Mouse (Mus musculus) liver, embryonic 15.5 days (tissue): ENCODE measurements around the gene Tmem82. TPM values are rescaled to one million over a fixed set of nuclear protein-coding genes. Genes with fewer than 3 reads are reported as not detected.

ENCODE experiments used
- ATAC-seq: fragments of 200-750 bp; cut with Nextera tagmentation; 2 replicates; pipeline ENCODE4 v1.8.0; 2017; ENCODE audit warnings: moderate number of reproducible peaks, mild to moderate bottlenecking, moderate library complexity; ENCODE audit not compliant: insufficient read depth
- H3K27ac ChIP-seq: fragments of 300-500 bp; sonication (generic); replicated peaks from 2 replicates; pipeline ENCODE4 v1.5.1; 2015; ENCODE audit warnings: mild to moderate bottlenecking, inconsistent platforms
- H3K27me3 ChIP-seq: fragments of 300-500 bp; sonication (generic); 2 replicates; pipeline ENCODE4 v1.6.1; 2015; ENCODE audit warnings: mild to moderate bottlenecking, inconsistent platforms
- H3K36me3 ChIP-seq: fragments of 300-500 bp; sonication (generic); replicated peaks from 2 replicates; pipeline ENCODE4 v1.6.1; 2015; ENCODE audit warnings: moderate library complexity, mild to moderate bottlenecking, inconsistent platforms
- H3K4me1 ChIP-seq: fragments of 300-500 bp; sonication (generic); replicated peaks from 2 replicates; pipeline ENCODE4 v1.6.1; 2015; ENCODE audit warnings: inconsistent platforms
- H3K4me2 ChIP-seq: fragments of 300-500 bp; sonication (generic); 2 replicates; pipeline ENCODE4 v1.6.1; 2015; ENCODE audit warnings: moderate library complexity, mild to moderate bottlenecking, inconsistent platforms
- H3K4me3 ChIP-seq: fragments of 300-500 bp; sonication (generic); replicated peaks from 2 replicates; pipeline ENCODE4 v1.5.1; 2015; ENCODE audit warnings: mild to moderate bottlenecking, inconsistent platforms
- H3K9ac ChIP-seq: fragments of 300-500 bp; sonication (generic); 2 replicates; pipeline ENCODE4 v1.6.1; 2015; ENCODE audit warnings: moderate library complexity, mild to moderate bottlenecking, inconsistent platforms
- H3K9me3 ChIP-seq: fragments of 300-500 bp; sonication (generic); replicated peaks from 2 replicates; pipeline ENCODE4 v1.6.1; 2016; ENCODE audit warnings: inconsistent platforms
- WGBS: fragments of 180-500 bp; shearing (Covaris S2); methylation state at CpG from one replicate; pipeline ENCODE4 v1.1.7; 2015; ENCODE audit warnings: mixed read lengths; ENCODE audit not compliant: insufficient replicate concordance; 5-methylcytosine and 5-hydroxymethylcytosine counted together
- polyA plus RNA-seq: library from polyadenylated mRNA; unstranded; fragments of >200 nt; fragmentation: Nextera tagmentation; extraction: Ambion mirVana; gene quantifications from 2 replicates; pipeline ENCODE4 v1.2.1, GENCODE M21; 2015

The Tmem82 gene
- polyA plus RNA-seq, 1 experiment from 2014 or later: 4.6 TPM

DNA sequence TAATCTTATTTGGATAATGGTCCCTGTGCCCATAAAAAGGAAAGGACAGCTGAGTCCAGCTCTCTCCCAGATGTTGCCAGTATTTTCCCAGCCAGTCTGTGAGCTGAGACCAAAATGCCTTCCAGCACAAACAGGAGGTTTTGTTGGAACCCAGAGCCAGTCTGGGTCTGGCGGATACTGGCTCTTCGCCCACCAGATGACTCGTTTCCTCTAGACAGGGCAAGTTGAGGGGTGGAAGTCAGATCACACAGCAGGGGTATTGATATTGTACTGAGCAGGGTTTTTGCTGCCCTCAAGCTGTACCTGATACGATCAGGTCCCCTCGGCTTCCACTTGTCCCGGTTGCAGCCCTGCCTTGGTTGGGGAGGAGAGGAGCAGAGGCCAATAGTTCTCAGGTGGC is 8.9 kb downstream of the Tmem82 start:
- H3K27ac ChIP-seq: no peak overlapping the region
- no peaks in the 10 kb centered on the region for H3K36me3 ChIP-seq
- H3K4me3 ChIP-seq: no peak overlapping the region
- H3K4me1 ChIP-seq: no peaks in the 10 kb centered on the region
- no peak for ATAC-seq
- H3K4me2 ChIP-seq: no peak overlapping the region
- H3K9me3 ChIP-seq: no peaks in the 10 kb centered on the region
- no peak overlapping the region for H3K9ac ChIP-seq
- WGBS: 51% methylated on average over 6 of the region's 6 CpGs
- peaks cover 5% of the 10 kb centered on the region; the same call in 1 of the 2 replicates for H3K27me3 ChIP-seq

DNA sequence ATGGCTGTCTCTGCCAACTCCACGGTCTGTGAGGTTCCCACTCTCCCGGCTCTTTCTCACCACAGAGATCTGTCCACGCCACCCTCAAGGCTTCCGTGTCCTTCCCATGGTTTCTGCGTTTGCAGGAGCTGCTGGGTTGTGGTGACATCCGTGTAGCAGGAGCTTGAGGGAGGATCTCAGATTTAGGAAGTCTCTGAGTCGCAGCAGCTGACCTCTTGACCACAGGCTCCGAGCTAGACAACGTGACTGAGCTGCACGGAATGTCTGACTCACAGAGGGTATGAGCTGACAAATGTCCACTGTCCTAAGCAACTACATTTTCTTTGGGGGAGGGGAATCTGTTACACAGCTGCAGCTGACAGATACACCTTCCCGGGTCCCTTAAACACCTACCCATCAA is 12.6 kb downstream of the Tmem82 start, which contains the start of gene Fblim1:
Gene Fblim1 (minus strand): TSS at position 236 of the 400 bp plus-strand sequence.
- no peaks in the 10 kb centered on the region for H3K9me3 ChIP-seq
- H3K36me3 ChIP-seq: no peaks in the 10 kb centered on the region
- no peak within 1 kb of the TSS for H3K27ac ChIP-seq
- no peak within 1 kb of the TSS for H3K4me3 ChIP-seq
- ATAC-seq: 0 out of 2 replicates have a peak, but pooled peaks have one; percentile 18
- no peaks in the 10 kb centered on the region for H3K4me1 ChIP-seq
- H3K4me2 ChIP-seq: no peak within 1 kb of the TSS
- no peak within 1 kb of the TSS for H3K9ac ChIP-seq
- WGBS: 57% methylated on average over 11 of the region's 11 CpGs
- peaks cover 24% of the 10 kb centered on the region for H3K27me3 ChIP-seq

DNA sequence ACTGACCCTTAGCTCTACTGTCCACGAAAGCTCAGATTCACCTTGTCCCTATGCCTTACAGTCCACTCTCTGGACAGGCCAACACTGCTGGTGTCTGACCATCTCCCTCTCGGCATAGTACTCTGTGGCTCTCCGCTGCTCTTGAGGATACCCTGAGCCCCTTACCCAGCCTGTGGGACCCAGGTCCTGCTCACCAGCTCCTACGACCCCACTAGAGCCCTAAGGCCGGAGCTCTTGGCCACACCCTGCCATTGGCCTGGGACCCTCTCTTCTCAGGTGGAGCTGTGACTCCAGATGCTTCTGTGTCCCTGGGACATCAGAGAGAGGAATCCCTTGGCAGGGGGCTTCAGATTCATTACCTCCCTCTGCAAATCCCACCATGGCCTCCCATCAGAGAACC is 13.0 kb downstream of the Tmem82 start:
- no peaks in the 10 kb centered on the region for H3K9me3 ChIP-seq
- no peak for ATAC-seq
- H3K27me3 ChIP-seq: peaks cover 28% of the 10 kb centered on the region
- H3K4me3 ChIP-seq: no peak overlapping the region
- H3K36me3 ChIP-seq: no peaks in the 10 kb centered on the region
- WGBS: 59% methylated on average over 5 of the region's 5 CpGs
- H3K4me1 ChIP-seq: no peaks in the 10 kb centered on the region
- no peak overlapping the region for H3K27ac ChIP-seq
- H3K4me2 ChIP-seq: no peak overlapping the region
- H3K9ac ChIP-seq: no peak overlapping the region

DNA sequence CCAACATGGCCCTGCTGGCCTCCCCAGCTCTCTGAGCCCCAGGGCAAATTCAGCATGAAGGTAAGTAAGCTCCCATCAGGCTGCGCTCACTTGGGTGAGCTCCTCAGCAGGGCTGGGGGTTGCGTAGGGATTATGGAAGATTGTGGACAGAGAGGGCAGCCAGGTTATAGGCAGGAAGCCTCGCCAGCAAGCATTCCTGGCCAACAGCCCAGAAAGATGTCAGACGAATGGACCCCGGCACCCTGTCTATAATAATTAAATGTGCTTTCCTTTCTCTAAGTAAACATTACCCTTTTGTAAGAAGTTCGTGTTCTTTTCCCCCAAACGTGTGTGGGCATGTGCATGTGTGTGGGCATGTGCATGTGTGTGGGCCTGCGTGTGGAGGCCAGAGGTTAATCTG is 13.9 kb downstream of the Tmem82 start:
- Histone ChIP-seq H3K9ac (no peak overlapping the region), H3K4me2 (no peak overlapping the region), H3K9me3 (no peaks in the 10 kb centered on the region), H3K27ac (no peak overlapping the region), H3K4me3 (no peak overlapping the region), H3K27me3 (peaks cover 36% of the 10 kb centered on the region), H3K36me3 (no peaks in the 10 kb centered on the region), H3K4me1 (peaks cover 5% of the 10 kb centered on the region; the same call in 1 of the 2 replicates)
- ATAC-seq: no peak
- 64% methylated on average over 8 of the region's 8 CpGs for WGBS

DNA sequence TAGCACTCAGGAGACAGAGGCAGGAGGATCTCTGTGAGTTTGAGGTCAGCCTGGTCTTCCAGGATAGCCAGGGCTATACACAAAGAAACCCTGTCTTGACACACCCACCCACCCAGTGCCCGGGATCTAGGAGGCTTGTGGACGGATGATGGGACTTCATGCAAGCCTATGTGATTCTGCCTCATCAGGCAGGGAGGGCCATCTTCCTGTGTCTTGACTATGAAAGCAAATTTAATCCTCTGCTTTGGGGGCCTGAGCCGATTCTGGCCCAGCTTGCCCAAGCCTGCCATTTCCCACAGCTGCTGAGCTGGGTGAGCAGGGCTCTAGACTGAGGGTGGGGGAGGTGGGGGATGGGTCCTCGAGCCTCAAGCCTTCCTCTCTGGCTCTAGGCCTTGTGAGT is 14.5 kb downstream of the Tmem82 start:
- 48% methylated on average over 4 of the region's 4 CpGs for WGBS
- Histone ChIP-seq H3K4me2 (no peak overlapping the region), H3K36me3 (no peaks in the 10 kb centered on the region), H3K27me3 (peaks cover 38% of the 10 kb centered on the region), H3K9ac (no peak overlapping the region), H3K27ac (no peak overlapping the region), H3K4me1 (peaks cover 10% of the 10 kb centered on the region; the same call in 1 of the 2 replicates), H3K4me3 (no peak overlapping the region), H3K9me3 (no peaks in the 10 kb centered on the region)
- no peak for ATAC-seq

DNA sequence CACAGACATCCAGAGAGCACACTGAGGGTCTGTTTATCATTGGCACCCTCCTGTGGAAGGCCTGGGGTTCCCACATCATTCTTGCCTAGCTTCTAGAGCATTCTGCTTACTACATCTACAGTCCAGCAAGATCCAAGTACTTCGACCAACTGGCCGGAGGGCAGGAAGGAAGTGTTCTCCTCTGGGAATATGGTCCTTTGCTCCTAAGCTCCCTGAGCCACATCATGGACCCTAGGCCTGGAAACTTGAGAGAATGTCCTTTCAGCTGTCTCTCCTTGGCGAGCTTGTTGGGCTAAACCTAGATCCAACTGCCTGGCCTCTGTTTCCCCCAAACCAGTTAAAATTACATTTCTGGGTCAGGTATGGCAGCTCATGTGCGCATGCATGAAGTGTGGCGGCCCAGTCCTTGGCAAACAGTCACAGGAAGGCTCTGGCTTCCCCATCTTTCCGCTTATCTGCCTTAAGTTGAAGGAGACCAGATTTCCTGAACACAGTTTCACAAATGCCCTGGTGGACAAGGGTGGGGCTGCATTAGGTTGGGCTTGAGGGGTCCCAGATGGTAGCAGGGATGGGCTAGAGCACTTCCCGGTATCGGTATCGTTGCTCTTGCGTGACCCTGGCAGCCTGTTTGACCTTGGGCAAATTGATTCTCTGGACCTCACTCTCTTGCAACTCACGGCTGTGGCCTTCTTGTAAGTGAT is 15.8 kb downstream of the Tmem82 start:
- ATAC-seq: no peak
- Histone ChIP-seq H3K27ac (no peak overlapping the region), H3K27me3 (peaks cover 51% of the 10 kb centered on the region), H3K9me3 (no peaks in the 10 kb centered on the region), H3K9ac (no peak overlapping the region), H3K4me2 (no peak overlapping the region), H3K4me3 (no peak overlapping the region), H3K36me3 (no peaks in the 10 kb centered on the region), H3K4me1 (peaks cover 16% of the 10 kb centered on the region)
- 48% methylated on average over 11 of the region's 11 CpGs for WGBS

DNA sequence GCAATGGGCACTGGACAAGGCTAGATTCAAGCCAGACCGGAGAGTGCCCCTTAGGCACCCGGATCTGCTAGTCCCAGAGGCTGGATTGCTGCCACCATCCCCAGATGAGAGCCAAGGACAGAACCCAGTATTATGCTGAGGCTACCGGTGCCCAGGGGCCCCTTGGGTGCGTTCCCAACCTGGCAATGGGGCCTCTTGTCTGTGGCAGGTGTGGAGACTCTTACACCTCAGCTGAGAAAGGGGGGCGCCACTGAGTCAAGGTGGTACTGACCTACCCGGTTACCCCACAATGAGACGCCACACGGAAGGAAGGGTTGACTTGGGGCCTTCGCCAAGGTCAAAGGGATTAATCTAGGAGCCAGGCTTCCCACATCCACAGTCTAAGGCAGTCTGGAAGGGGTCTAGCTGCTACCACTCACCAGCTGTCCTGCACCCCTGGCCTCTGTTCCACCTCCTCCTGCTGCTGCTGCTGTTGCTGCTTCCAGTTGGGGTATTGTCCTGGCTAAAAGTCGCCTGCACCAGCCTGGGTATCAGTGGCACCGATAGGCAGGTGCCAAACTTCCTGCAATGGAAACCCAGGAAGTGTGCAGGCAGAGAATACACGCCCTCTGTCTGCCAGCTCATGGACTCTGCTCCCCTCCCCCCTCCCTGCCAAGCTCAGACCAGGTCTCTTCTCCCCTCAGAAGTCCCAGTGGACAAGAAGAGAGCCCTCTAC is 17.1 kb downstream of the Tmem82 start:
- Histone ChIP-seq H3K4me1 (peaks cover 16% of the 10 kb centered on the region), H3K27ac (no peak overlapping the region), H3K4me3 (no peak overlapping the region), H3K9ac (no peak overlapping the region), H3K9me3 (no peaks in the 10 kb centered on the region), H3K27me3 (peaks cover 62% of the 10 kb centered on the region), H3K36me3 (no peaks in the 10 kb centered on the region), H3K4me2 (no peak overlapping the region)
- 59% methylated on average over 12 of the region's 12 CpGs for WGBS
- no peak for ATAC-seq

DNA sequence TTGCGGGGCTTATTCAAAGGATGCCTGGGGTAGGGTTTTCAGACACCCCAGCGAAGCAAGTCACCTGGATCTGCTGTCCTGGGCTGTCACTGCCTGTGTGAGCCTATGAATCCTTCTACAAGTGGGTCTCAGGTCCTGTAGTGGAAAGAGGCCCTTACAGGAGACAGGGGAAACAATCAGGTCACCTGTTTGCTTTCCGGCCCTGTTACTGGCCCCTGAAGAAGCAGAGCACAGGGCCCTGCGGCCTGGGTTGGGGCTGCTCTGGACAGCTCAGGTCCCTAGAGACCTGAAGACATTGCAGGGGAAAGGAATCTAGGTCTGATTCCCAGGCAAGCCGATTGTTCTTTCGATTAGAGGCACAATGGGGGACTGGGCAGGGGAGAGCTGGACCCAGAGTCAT is 18.1 kb downstream of the Tmem82 start:
- no peaks in the 10 kb centered on the region for H3K9me3 ChIP-seq
- H3K4me3 ChIP-seq: no peak overlapping the region
- WGBS: 34% methylated on average over 6 of the region's 6 CpGs
- H3K27me3 ChIP-seq: peaks cover 62% of the 10 kb centered on the region
- no peak overlapping the region for H3K9ac ChIP-seq
- H3K36me3 ChIP-seq: no peaks in the 10 kb centered on the region
- peaks cover 16% of the 10 kb centered on the region for H3K4me1 ChIP-seq
- no peak for ATAC-seq
- no peak overlapping the region for H3K4me2 ChIP-seq
- no peak overlapping the region for H3K27ac ChIP-seq

DNA sequence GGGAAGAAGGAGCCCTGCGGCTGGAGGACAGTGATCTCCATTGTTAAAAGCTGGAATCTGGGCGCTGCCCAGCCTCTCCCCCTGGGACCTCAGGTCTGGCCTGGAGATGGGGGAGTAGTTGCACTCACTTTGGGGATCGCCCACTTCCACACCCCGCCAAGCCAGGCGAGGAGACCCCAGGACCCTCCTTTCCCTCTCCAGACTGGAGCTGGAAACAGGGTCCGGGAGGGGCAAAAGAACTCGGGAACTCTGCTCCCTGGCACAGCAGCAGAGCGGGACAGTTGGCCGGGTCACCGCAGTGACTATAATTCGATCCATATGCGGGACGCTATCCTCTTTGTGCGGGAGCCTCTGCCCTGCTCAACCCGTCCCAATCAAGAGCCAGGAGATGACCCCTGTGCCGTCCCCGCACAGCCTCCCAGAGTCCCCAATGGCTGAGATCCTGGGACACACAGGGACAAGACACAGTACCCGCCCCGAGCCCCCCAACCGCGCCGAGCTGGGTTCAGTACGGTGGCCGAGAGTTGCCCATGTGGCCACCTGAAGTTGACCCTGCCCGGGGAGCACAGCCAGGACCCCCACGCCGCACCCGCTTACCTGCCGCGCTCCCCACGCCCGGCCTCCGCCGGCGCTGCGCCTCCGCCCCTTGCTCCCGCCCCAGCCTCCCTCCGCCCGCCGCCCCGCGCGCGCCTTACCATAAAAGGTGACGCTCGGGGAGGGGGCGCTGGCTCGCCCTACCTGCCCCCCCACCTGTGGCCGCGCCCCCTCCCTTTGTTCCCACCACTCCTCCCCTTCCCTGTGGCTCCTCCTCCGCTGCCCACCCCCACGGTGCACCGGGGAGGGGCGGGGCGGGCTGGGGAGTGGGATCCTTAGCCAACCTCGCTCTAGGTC is 18.9 kb downstream of the Tmem82 start:
- peak overlapping the region; percentile 41 for H3K4me3 ChIP-seq
- ATAC-seq: no peak
- H3K9me3 ChIP-seq: no peaks in the 10 kb centered on the region
- peaks cover 16% of the 10 kb centered on the region for H3K4me1 ChIP-seq
- H3K27ac ChIP-seq: no peak overlapping the region
- H3K9ac ChIP-seq: no peak overlapping the region
- WGBS: 3% methylated on average over 52 of the region's 57 CpGs
- peaks cover 62% of the 10 kb centered on the region for H3K27me3 ChIP-seq
- H3K4me2 ChIP-seq: peak overlapping the region; percentile 64
- H3K36me3 ChIP-seq: no peaks in the 10 kb centered on the region

DNA sequence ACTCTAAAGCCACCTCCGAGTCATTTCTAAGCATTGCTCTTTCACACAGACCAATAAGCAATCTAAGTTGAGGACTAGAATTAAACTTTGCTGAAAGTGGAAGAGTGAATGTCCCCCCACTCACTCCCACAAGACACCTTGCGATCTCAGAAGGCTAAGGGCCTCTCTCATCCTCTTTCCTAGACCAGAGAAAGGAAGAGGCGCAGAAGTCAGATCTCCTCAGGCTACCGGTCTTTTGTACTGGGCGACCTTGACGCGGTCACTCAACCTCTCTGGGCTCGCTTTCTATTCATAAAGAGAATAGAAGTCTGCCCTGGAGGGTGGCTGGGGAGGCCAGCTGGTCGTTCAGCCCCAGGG is 19.6 kb downstream of the Tmem82 start:
- H3K9ac ChIP-seq: no peak overlapping the region
- H3K36me3 ChIP-seq: no peaks in the 10 kb centered on the region
- H3K4me3 ChIP-seq: peak overlapping the region; percentile 41
- peak overlapping the region; percentile 64 for H3K4me2 ChIP-seq
- peaks cover 62% of the 10 kb centered on the region for H3K27me3 ChIP-seq
- peaks cover 16% of the 10 kb centered on the region for H3K4me1 ChIP-seq
- no peak for ATAC-seq
- H3K27ac ChIP-seq: no peak overlapping the region
- WGBS: 2% methylated on average over 9 of the region's 9 CpGs
- H3K9me3 ChIP-seq: no peaks in the 10 kb centered on the region
